Mouse (Mus musculus) liver, adult 2 months (tissue): ENCODE results near the gene Rpl24.

Experiments
- CTCF ChIP-seq: fragments of 200-500 bp; IDR thresholded peaks from 2 replicates; pipeline ENCODE4 v1.5.1; 2011; ENCODE audit warnings: low read depth, low read length, control low read depth
- POLR2A ChIP-seq: fragments of 200-500 bp; IDR thresholded peaks from 2 replicates; pipeline ENCODE4 v1.6.1; 2011; ENCODE audit warnings: low read length, control low read depth; ENCODE audit not compliant: insufficient read depth; ENCODE audit errors: extremely low read depth

DNA sequence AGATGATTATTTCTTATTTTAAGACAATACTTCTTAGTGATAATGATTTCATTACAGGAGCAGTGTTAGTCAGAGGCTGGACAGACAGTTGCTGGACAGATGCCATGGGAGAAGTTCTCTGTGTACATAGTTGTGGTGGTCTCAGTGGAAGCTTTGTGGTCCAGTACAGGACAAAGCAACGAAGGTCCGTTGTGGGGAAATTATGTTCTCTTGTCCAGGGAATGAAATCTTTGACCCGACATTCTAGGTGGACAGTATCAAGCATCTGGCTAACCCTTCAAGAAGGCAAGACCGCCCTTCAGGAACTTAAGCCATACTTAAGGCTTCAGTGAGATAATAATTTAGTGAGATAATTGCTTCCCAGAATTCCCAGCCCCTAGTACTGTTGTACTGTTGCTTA is 27.3 kb upstream of the Rpl24 start:
- no peak for TF ChIP-seq CTCF
- TF ChIP-seq POLR2A = no peak
